Mouse (Mus musculus) embryonic facial prominence, embryonic 14.5 days (tissue): ENCODE results near the gene Lrrc51. TPM values are rescaled to one million over a fixed set of nuclear protein-coding genes. Genes with fewer than 3 reads are reported as not detected.

ENCODE experiments used
- ATAC-seq: fragments of 200-750 bp; cut with Nextera tagmentation; 2 replicates; pipeline ENCODE4 v1.8.0; 2017; ENCODE audit warnings: low read depth, moderate number of reproducible peaks, moderate TSS enrichment
- DNase-seq: peaks from one replicate; pipeline ENCODE4 v3.0.0-alpha.2; 2015; ENCODE audit warnings: low spot score
- H3K27ac ChIP-seq: fragments of 300-500 bp; sonication (generic); replicated peaks from 2 replicates; pipeline ENCODE4 v1.5.1; 2014; ENCODE audit warnings: low read depth, mild to moderate bottlenecking, low read length, moderate library complexity
- H3K27me3 ChIP-seq: fragments of 300-500 bp; sonication (generic); replicated peaks from 2 replicates; pipeline ENCODE4 v1.6.1; 2014; ENCODE audit warnings: low read length; ENCODE audit not compliant: control insufficient read depth, insufficient read depth
- H3K36me3 ChIP-seq: fragments of 300-500 bp; sonication (generic); 2 replicates; pipeline ENCODE4 v1.6.1; 2014; ENCODE audit warnings: low read length, mixed read lengths; ENCODE audit not compliant: control insufficient read depth, insufficient read depth
- H3K4me1 ChIP-seq: fragments of 300-500 bp; sonication (generic); 2 replicates; pipeline ENCODE4 v1.6.1; 2014; ENCODE audit warnings: antibody characterized with exemption, low read length; ENCODE audit not compliant: control insufficient read depth, insufficient read depth
- H3K4me2 ChIP-seq: fragments of 300-500 bp; sonication (generic); 2 replicates; pipeline ENCODE4 v1.6.1; 2014; ENCODE audit warnings: low read depth, mild to moderate bottlenecking, low read length, moderate library complexity, mixed read lengths
- H3K4me3 ChIP-seq: fragments of 300-500 bp; sonication (generic); 2 replicates; pipeline ENCODE4 v1.5.1; 2014; ENCODE audit warnings: low read depth, mild to moderate bottlenecking, low read length
- H3K9ac ChIP-seq: fragments of 300-500 bp; sonication (generic); 2 replicates; pipeline ENCODE4 v1.6.1; 2014; ENCODE audit warnings: low read depth, mild to moderate bottlenecking, low read length, moderate library complexity, mixed read lengths
- H3K9me3 ChIP-seq: fragments of 300-500 bp; sonication (generic); 2 replicates; pipeline ENCODE4 v1.6.1; 2016; ENCODE audit warnings: low read length; ENCODE audit not compliant: control insufficient read depth
- WGBS: fragments of 180-500 bp; shearing (Covaris S2); extraction: QIAGEN DNeasy Blood & Tissue Kit; methylation state at CpG from one replicate; pipeline ENCODE4 v1.1.7; 2014; 5-methylcytosine and 5-hydroxymethylcytosine counted together
- polyA plus RNA-seq: library from polyadenylated mRNA; unstranded; fragments of >200 nt; fragmentation: Nextera tagmentation; extraction: Ambion mirVana; gene quantifications from 2 replicates; pipeline ENCODE4 v1.2.1, GENCODE M21; 2014

The Lrrc51 gene
- polyA plus RNA-seq, 1 experiment from 2014 or later: 14.2 TPM

DNA sequence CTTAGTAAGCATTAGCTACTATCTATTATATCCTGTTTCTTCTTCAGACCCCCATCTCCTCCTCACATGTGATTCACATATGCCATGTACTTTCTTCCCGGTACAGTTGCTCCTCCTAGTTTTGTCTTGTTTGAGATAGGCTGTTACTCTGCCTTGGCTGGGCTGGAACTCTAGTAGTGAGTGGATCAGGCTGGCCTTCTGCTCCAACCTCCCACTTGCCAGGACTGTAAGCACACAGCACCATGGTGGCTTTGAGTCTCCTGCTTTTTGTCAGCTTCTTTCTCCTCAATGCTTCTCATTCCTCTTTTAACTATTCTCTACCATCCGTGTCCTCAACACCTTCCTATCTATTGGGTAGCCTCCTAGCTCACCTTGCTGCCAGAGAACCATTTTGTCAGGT lies 35.1 kb upstream of the Lrrc51 start:
- DNase-seq (no peak), ATAC-seq (no peak)
- Histone ChIP-seq H3K4me3 (no peak overlapping the region), H3K27ac (peak overlapping the region; percentile 100), H3K9ac (0 out of 2 replicates have a peak overlapping the region, but pooled peaks have one; percentile 94), H3K4me1 (peaks cover 32% of the 10 kb centered on the region), H3K27me3 (no peaks in the 10 kb centered on the region), H3K36me3 (no peaks in the 10 kb centered on the region), H3K4me2 (peak overlapping the region; percentile 77), H3K9me3 (no peaks in the 10 kb centered on the region)
- WGBS: 54% methylated on average over 2 of the region's 2 CpGs

DNA sequence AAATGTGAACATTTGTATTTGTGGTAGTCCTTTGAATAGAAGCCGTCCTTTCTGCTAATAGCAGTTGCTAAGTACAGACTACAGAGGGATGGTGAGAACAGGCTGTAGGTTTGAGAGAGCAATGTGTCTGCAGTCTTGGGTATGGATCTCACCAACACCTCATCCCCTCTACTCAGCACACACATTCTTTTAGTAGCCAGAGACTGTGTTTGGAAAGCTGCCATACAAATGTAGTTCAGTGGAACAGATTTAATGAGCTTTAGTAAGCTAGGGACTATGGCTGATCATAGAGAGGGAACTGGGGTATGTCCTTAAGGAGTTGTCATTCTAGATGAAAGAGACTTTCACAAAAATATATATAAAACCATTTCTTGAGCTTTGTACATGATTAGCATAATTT lies 33.6 kb upstream of the Lrrc51 start:
- H3K9me3 ChIP-seq: no peaks in the 10 kb centered on the region
- no peaks in the 10 kb centered on the region for H3K27me3 ChIP-seq
- no peaks in the 10 kb centered on the region for H3K36me3 ChIP-seq
- DNase-seq (peak; percentile 23), ATAC-seq (no peak)
- H3K4me2 ChIP-seq: no peak overlapping the region
- H3K4me1 ChIP-seq: peaks cover 20% of the 10 kb centered on the region
- H3K4me3 ChIP-seq: no peak overlapping the region
- H3K27ac ChIP-seq: no peak overlapping the region
- 86% methylated on average over 1 of the region's 1 CpGs for WGBS
- H3K9ac ChIP-seq: no peak overlapping the region

DNA sequence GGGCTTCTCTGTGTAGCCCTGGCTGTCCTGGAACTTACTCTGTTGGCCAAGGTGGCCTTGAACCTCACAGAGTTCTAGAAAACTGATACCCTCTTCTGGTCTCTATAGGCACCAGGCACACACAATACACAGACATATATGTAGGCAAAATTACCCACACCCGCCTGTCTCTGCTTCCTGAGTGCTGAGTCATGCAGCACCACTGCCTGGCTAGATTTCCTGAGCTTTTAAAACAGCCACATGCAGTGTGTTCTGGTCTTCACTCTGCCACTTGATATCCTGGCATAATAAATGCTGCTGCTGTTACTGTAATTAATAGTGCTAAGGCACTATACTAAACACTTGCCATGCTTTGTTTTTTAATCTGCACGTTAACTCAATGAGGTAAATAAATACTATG lies 31.9 kb upstream of the Lrrc51 start:
- H3K9ac ChIP-seq: no peak overlapping the region
- no peak overlapping the region for H3K4me2 ChIP-seq
- peaks cover 11% of the 10 kb centered on the region; the same call in 1 of the 2 replicates for H3K4me1 ChIP-seq
- no peak overlapping the region for H3K27ac ChIP-seq
- WGBS: 58% methylated on average over 2 of the region's 2 CpGs
- H3K4me3 ChIP-seq: no peak overlapping the region
- H3K9me3 ChIP-seq: no peaks in the 10 kb centered on the region
- no peaks in the 10 kb centered on the region for H3K36me3 ChIP-seq
- DNase-seq: no peak
- H3K27me3 ChIP-seq: no peaks in the 10 kb centered on the region
- ATAC-seq: no peak

DNA sequence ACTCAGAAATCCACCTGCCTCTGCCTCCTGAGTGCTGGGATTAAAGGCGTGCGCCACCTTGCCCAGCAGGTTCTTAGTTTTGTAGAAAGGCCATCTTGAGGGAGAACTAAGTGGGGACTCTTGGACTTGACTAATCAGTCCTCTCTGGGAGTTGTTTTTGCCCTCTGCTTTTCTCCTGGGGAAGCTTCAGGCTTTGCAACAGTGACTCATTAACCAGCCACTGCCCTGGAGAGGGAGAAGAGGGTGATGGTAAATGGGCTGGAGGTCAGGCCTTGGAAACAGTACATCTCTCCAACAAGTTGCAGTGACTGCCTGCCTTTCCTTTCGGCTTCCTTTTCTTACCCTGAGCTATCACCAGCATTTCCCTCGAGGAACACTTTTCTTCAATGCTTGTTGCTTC lies 30.9 kb upstream of the Lrrc51 start:
- H3K4me2 ChIP-seq: no peak overlapping the region
- H3K9ac ChIP-seq: no peak overlapping the region
- no peaks in the 10 kb centered on the region for H3K9me3 ChIP-seq
- peaks cover 11% of the 10 kb centered on the region; the same call in 1 of the 2 replicates for H3K4me1 ChIP-seq
- H3K4me3 ChIP-seq: no peak overlapping the region
- no peaks in the 10 kb centered on the region for H3K36me3 ChIP-seq
- DNase-seq (no peak), ATAC-seq (no peak)
- no peak overlapping the region for H3K27ac ChIP-seq
- no peaks in the 10 kb centered on the region for H3K27me3 ChIP-seq
- WGBS: 84% methylated on average over 4 of the region's 4 CpGs

DNA sequence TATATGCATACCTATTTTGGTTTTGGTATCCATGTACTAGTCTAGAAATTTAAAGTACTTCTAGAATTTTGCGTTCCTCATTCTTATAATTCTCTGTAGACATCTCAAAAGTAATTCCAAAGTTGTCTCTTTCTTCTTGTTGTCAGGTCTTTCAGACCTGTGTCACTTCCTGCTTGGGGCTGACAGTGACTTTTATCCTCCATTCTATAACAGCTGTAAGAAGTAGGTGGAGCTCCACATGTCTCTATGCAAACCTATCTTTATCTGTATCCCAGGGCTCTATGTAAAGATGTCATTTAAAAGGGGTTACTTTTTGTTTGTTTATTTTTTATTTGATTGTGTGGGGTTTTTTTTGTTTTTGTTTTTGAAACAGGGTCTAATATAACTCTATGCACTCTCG lies 29.9 kb upstream of the Lrrc51 start:
- Histone ChIP-seq H3K36me3 (no peaks in the 10 kb centered on the region), H3K9me3 (no peaks in the 10 kb centered on the region), H3K4me2 (no peak overlapping the region), H3K9ac (no peak overlapping the region), H3K27ac (no peak overlapping the region), H3K4me1 (peaks cover 6% of the 10 kb centered on the region; the same call in 1 of the 2 replicates), H3K27me3 (no peaks in the 10 kb centered on the region), H3K4me3 (no peak overlapping the region)
- no peak for ATAC-seq
- 92% methylated on average over 2 of the region's 2 CpGs for WGBS
- DNase-seq: no peak

DNA sequence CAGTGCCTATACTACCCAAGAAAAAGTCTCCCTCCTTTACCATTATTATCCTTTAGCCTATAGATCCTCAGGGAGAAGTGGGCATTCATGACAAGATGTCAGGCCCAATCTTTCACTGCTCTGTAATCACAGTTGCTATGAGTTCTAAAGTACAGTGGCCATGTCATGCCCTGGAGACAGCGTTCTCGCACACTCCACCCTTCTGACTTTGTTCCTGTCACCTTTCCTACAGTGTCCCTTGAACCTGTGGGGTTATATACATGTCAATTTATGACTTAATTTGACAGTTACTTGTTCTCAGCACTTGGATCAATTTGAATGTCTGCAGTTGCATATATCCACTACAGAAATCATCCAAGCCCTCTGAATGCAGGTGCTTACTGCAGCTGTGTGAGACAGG lies 29.1 kb upstream of the Lrrc51 start:
- H3K9me3 ChIP-seq: no peaks in the 10 kb centered on the region
- H3K36me3 ChIP-seq: no peaks in the 10 kb centered on the region
- no peaks in the 10 kb centered on the region for H3K27me3 ChIP-seq
- WGBS: 89% methylated on average over 2 of the region's 2 CpGs
- no peak for ATAC-seq
- no peak for DNase-seq
- no peak overlapping the region for H3K4me3 ChIP-seq
- H3K27ac ChIP-seq: no peak overlapping the region
- peaks cover 5% of the 10 kb centered on the region; the same call in 1 of the 2 replicates for H3K4me1 ChIP-seq
- no peak overlapping the region for H3K9ac ChIP-seq
- no peak overlapping the region for H3K4me2 ChIP-seq

DNA sequence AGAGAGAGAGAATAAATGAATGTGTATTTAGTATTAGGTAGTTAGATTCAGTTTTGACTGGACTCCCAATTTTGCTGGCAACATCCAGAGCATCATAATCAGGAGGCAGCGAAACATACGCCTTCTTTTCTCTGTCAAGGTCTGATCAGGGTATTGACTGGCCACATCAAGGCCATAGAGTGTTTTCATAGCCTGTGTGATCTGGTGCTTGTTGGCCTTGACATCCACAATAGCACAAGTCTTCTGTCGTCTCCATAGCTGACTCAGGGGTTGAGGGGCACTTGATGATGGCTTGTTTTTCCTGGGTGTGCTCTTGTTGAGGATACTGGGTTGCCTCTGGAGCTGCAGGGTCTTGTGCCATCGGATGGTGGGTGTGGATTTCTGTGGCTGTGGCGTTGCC lies 23.2 kb upstream of the Lrrc51 start:
- Histone ChIP-seq H3K36me3 (no peaks in the 10 kb centered on the region), H3K9me3 (no peaks in the 10 kb centered on the region), H3K9ac (no peak overlapping the region), H3K4me3 (no peak overlapping the region), H3K4me1 (no peaks in the 10 kb centered on the region), H3K4me2 (no peak overlapping the region), H3K27ac (no peak overlapping the region), H3K27me3 (no peaks in the 10 kb centered on the region)
- ATAC-seq (no peak), DNase-seq (no peak)
- WGBS: 94% methylated on average over 5 of the region's 5 CpGs

DNA sequence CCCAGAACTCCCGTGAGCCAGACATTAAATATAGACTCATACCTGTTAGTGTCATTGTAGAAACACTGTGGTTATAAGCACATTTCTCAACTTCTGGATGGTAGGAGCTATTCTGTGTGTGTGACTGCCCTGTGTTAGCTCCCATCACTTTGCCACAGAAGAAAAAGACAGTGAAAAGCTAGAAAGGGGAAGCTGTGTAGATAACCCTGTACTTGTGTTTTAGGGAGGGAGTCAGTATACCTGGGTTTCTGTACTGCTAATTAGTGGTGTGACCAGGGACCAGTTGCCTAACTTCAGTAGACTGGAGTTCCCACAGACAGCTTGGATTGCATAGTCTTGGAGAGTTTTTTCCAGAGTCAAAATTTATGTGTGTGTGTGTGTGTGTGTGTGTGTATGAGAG lies 22.8 kb upstream of the Lrrc51 start:
- no peak overlapping the region for H3K27ac ChIP-seq
- WGBS: 88% methylated on average over 1 of the region's 1 CpGs
- no peak overlapping the region for H3K4me2 ChIP-seq
- ATAC-seq (no peak), DNase-seq (no peak)
- H3K4me3 ChIP-seq: no peak overlapping the region
- H3K4me1 ChIP-seq: no peaks in the 10 kb centered on the region
- H3K9me3 ChIP-seq: no peaks in the 10 kb centered on the region
- H3K36me3 ChIP-seq: no peaks in the 10 kb centered on the region
- no peak overlapping the region for H3K9ac ChIP-seq
- H3K27me3 ChIP-seq: no peaks in the 10 kb centered on the region

DNA sequence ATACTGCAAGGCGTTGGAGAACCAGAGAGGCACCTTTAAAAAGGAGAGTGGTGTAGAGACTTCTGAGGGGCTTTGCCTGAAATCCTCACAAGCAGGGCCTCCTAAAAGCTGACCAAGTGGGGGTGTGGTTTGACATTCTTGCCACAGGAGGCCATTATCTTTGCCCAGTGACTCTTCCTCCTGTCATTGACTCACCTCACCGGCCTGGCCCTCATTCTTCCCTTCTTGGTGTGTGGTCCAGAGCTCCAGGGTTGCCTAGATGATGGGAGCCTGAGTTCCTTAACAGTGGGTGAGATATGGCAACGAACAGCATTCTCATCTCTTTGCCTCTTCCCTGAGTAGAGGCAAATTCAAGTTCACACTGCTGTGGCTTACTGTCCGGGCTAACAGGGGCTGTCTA lies 22.2 kb upstream of the Lrrc51 start:
- Histone ChIP-seq H3K27me3 (no peaks in the 10 kb centered on the region), H3K9ac (no peak overlapping the region), H3K9me3 (no peaks in the 10 kb centered on the region), H3K27ac (no peak overlapping the region), H3K4me1 (no peaks in the 10 kb centered on the region), H3K36me3 (no peaks in the 10 kb centered on the region), H3K4me2 (no peak overlapping the region), H3K4me3 (no peak overlapping the region)
- DNase-seq (no peak), ATAC-seq (no peak)
- 77% methylated on average over 4 of the region's 4 CpGs for WGBS
